Mouse (Mus musculus): ENCODE measurements around the gene Mpz. TPM values are rescaled to one million over a fixed set of nuclear protein-coding genes. Genes with fewer than 3 reads are reported as not detected.

The Mpz gene
- polyA plus RNA-seq, 1 experiment from 2014 or later, result 1.9 TPM

DNA sequence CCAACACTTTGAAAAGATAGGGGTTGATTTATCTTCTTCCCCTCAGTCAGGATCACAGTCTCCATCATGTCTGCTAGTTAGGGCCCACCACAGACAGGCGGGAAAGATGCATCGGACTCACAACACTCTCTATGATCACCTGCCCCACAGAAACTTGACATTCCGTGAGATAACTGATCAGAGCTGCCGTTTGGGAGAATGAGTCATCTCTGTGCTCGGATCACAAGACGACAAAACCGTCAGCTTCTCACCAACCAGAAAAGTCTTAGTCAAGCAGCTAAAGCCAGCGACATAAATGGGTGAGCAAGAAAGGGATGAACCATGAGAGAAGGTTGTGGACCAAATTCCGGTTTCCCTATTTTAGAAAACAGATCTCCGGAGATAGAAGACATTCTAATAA lies 41.8 kb downstream of the Mpz start:
- Histone ChIP-seq H3K36me3 (replicated peaks; ENCODE audit: control insufficient read depth, insufficient read depth, low read depth, low read length) (no peaks in the 10 kb centered on the region), H3K4me2 (ENCODE audit: low read depth, low read length) (no peak overlapping the region), H3K4me1 (ENCODE audit: control insufficient read depth, insufficient read depth, low read length) (peaks cover 10% of the 10 kb centered on the region), H3K27me3 (ENCODE audit: control insufficient read depth, insufficient read depth, low read length) (peaks cover 36% of the 10 kb centered on the region), H3K9me3 (replicated peaks; ENCODE audit: control insufficient read depth, low read length) (no peaks in the 10 kb centered on the region), H3K27ac (replicated peaks; ENCODE audit: low read depth, low read length) (no peak overlapping the region), H3K4me3 (ENCODE audit: low read depth, low read length) (no peak overlapping the region), H3K9ac (replicated peaks; ENCODE audit: low read length) (no peak overlapping the region)
- DNase-seq (ENCODE audit: low spot score) (no peak), ATAC-seq (replicated peaks; ENCODE audit: insufficient number of reproducible peaks, low FRiP score, low TSS enrichment, low read depth) (no peak)
- WGBS, result 50% methylated on average over 10 of the region's 10 CpGs

GRCm38 (mm10) chr1:171193093-171193840 lies 42.8 kb downstream of the Mpz start:
- no peak overlapping the region for H3K27ac ChIP-seq (replicated peaks; ENCODE audit: low read depth, low read length)
- ATAC-seq (replicated peaks; ENCODE audit: insufficient number of reproducible peaks, low FRiP score, low TSS enrichment, low read depth) (no peak), DNase-seq (ENCODE audit: low spot score) (no peak)
- H3K4me2 ChIP-seq (ENCODE audit: low read depth, low read length), result peak overlapping the region; percentile 27
- H3K9me3 ChIP-seq (replicated peaks; ENCODE audit: control insufficient read depth, low read length), result no peaks in the 10 kb centered on the region
- no peak overlapping the region for H3K9ac ChIP-seq (replicated peaks; ENCODE audit: low read length)
- no peak overlapping the region for H3K4me3 ChIP-seq (ENCODE audit: low read depth, low read length)
- H3K36me3 ChIP-seq (replicated peaks; ENCODE audit: control insufficient read depth, insufficient read depth, low read depth, low read length), result no peaks in the 10 kb centered on the region
- H3K27me3 ChIP-seq (ENCODE audit: control insufficient read depth, insufficient read depth, low read length), result peaks cover 36% of the 10 kb centered on the region
- WGBS, result 2% methylated on average over 18 of the region's 18 CpGs
- H3K4me1 ChIP-seq (ENCODE audit: control insufficient read depth, insufficient read depth, low read length), result peaks cover 10% of the 10 kb centered on the region

- H3K4me3 ChIP-seq (ENCODE audit: low read depth, low read length), result no peak overlapping the region
- no peak overlapping the region for H3K4me2 ChIP-seq (ENCODE audit: low read depth, low read length)
- H3K27ac ChIP-seq (replicated peaks; ENCODE audit: low read depth, low read length), result no peak overlapping the region
- no peak overlapping the region for H3K9ac ChIP-seq (replicated peaks; ENCODE audit: low read length)
- H3K9me3 ChIP-seq (replicated peaks; ENCODE audit: control insufficient read depth, low read length), result no peaks in the 10 kb centered on the region
- peaks cover 10% of the 10 kb centered on the region for H3K4me1 ChIP-seq (ENCODE audit: control insufficient read depth, insufficient read depth, low read length)
- WGBS, result 21% methylated on average over 11 of the region's 11 CpGs
- DNase-seq (ENCODE audit: low spot score), result no peak
- no peak for ATAC-seq (replicated peaks; ENCODE audit: insufficient number of reproducible peaks, low FRiP score, low TSS enrichment, low read depth)
- peaks cover 36% of the 10 kb centered on the region for H3K27me3 ChIP-seq (ENCODE audit: control insufficient read depth, insufficient read depth, low read length)
- no peaks in the 10 kb centered on the region for H3K36me3 ChIP-seq (replicated peaks; ENCODE audit: control insufficient read depth, insufficient read depth, low read depth, low read length)
Observed at GRCm38 (mm10) chr1:171193911-171194830, 43.7 kb downstream of the Mpz start.

DNA sequence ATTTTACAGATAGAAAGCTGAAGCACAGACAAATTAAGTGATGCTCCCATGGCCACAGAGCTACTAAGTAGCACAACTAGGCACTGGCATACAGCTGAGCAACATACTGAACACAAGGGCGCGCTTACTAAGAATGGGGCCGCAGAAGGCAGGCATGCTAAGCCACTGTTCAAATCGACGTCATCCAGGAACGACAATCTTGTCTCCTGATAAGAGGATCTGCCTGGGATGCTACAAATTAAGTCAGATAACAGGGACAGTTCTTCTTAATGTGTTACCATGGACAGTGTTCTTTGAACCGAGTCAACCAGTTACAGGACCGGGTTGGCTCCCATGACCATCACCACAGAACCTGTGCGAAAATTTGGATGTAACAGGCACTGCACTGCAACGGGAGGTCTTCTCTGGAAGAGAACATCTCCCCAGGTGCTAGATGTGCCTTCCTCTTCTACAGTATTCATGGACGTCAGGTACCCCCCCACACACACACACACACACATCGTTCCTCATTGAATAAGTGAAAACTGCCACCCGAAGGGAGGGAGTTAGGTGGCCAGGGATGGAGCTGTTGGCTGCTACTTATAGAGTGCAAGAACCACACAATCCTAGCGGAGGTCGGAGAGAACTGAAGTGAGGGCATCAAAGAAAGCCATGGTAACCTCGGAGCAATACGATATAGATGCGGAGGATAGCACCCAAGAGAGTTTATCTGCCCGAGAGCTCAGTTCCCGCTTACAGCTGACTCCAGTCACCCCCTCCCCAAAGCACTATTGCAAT lies 44.7 kb downstream of the Mpz start:
- H3K27me3 ChIP-seq (ENCODE audit: control insufficient read depth, insufficient read depth, low read length), result peaks cover 36% of the 10 kb centered on the region
- H3K4me1 ChIP-seq (ENCODE audit: control insufficient read depth, insufficient read depth, low read length), result peaks cover 7% of the 10 kb centered on the region
- H3K27ac ChIP-seq (replicated peaks; ENCODE audit: low read depth, low read length), result no peak overlapping the region
- WGBS, result 5% methylated on average over 20 of the region's 20 CpGs
- no peaks in the 10 kb centered on the region for H3K9me3 ChIP-seq (replicated peaks; ENCODE audit: control insufficient read depth, low read length)
- H3K9ac ChIP-seq (replicated peaks; ENCODE audit: low read length), result peak overlapping the region; percentile 32
- peak overlapping the region; percentile 97 for H3K4me2 ChIP-seq (ENCODE audit: low read depth, low read length)
- H3K36me3 ChIP-seq (replicated peaks; ENCODE audit: control insufficient read depth, insufficient read depth, low read depth, low read length), result no peaks in the 10 kb centered on the region
- H3K4me3 ChIP-seq (ENCODE audit: low read depth, low read length), result peak overlapping the region; percentile 54
- ATAC-seq (replicated peaks; ENCODE audit: insufficient number of reproducible peaks, low FRiP score, low TSS enrichment, low read depth) (no peak), DNase-seq (ENCODE audit: low spot score) (no peak)

- WGBS, result 0% methylated on average over 33 of the region's 33 CpGs
- peaks cover 7% of the 10 kb centered on the region for H3K4me1 ChIP-seq (ENCODE audit: control insufficient read depth, insufficient read depth, low read length)
- H3K9ac ChIP-seq (replicated peaks; ENCODE audit: low read length), result peak within 1 kb of the TSS; percentile 32
- H3K27me3 ChIP-seq (ENCODE audit: control insufficient read depth, insufficient read depth, low read length), result peaks cover 36% of the 10 kb centered on the region
- H3K36me3 ChIP-seq (replicated peaks; ENCODE audit: control insufficient read depth, insufficient read depth, low read depth, low read length), result no peaks in the 10 kb centered on the region
- peak within 1 kb of the TSS; percentile 97 for H3K4me2 ChIP-seq (ENCODE audit: low read depth, low read length)
- ATAC-seq (replicated peaks; ENCODE audit: insufficient number of reproducible peaks, low FRiP score, low TSS enrichment, low read depth), result peak; percentile 70; the same call in 1 of the 2 replicates
- no peak within 1 kb of the TSS for H3K27ac ChIP-seq (replicated peaks; ENCODE audit: low read depth, low read length)
- DNase-seq (ENCODE audit: low spot score), result peak; percentile 76
- H3K4me3 ChIP-seq (ENCODE audit: low read depth, low read length), result peak within 1 kb of the TSS; percentile 54
- no peaks in the 10 kb centered on the region for H3K9me3 ChIP-seq (replicated peaks; ENCODE audit: control insufficient read depth, low read length)
Observed at GRCm38 (mm10) chr1:171195887-171196397, 45.4 kb downstream of the Mpz start, which contains the start of gene Pcp4l1. TSS of gene Pcp4l1 (minus strand) at chr1:171196268.

GRCm38 (mm10) chr1:171199532-171199931 lies 49.0 kb downstream of the Mpz start:
- no peak overlapping the region for H3K4me3 ChIP-seq (ENCODE audit: low read depth, low read length)
- WGBS, result 59% methylated on average over 1 of the region's 1 CpGs
- H3K36me3 ChIP-seq (replicated peaks; ENCODE audit: control insufficient read depth, insufficient read depth, low read depth, low read length), result no peaks in the 10 kb centered on the region
- H3K9me3 ChIP-seq (replicated peaks; ENCODE audit: control insufficient read depth, low read length), result no peaks in the 10 kb centered on the region
- no peak overlapping the region for H3K9ac ChIP-seq (replicated peaks; ENCODE audit: low read length)
- peaks cover 5% of the 10 kb centered on the region; the same call in 1 of the 2 replicates for H3K4me1 ChIP-seq (ENCODE audit: control insufficient read depth, insufficient read depth, low read length)
- H3K27ac ChIP-seq (replicated peaks; ENCODE audit: low read depth, low read length), result no peak overlapping the region
- peaks cover 20% of the 10 kb centered on the region for H3K27me3 ChIP-seq (ENCODE audit: control insufficient read depth, insufficient read depth, low read length)
- H3K4me2 ChIP-seq (ENCODE audit: low read depth, low read length), result no peak overlapping the region
- ATAC-seq (replicated peaks; ENCODE audit: insufficient number of reproducible peaks, low FRiP score, low TSS enrichment, low read depth) (no peak), DNase-seq (ENCODE audit: low spot score) (no peak)

GRCm38 (mm10) chr1:171200769-171201168 lies 50.3 kb downstream of the Mpz start:
- ATAC-seq (replicated peaks; ENCODE audit: insufficient number of reproducible peaks, low FRiP score, low TSS enrichment, low read depth) (no peak), DNase-seq (ENCODE audit: low spot score) (no peak)
- Histone ChIP-seq H3K36me3 (replicated peaks; ENCODE audit: control insufficient read depth, insufficient read depth, low read depth, low read length) (no peaks in the 10 kb centered on the region), H3K27ac (replicated peaks; ENCODE audit: low read depth, low read length) (no peak overlapping the region), H3K4me1 (ENCODE audit: control insufficient read depth, insufficient read depth, low read length) (peaks cover 3% of the 10 kb centered on the region; the same call in 1 of the 2 replicates), H3K27me3 (ENCODE audit: control insufficient read depth, insufficient read depth, low read length) (peaks cover 8% of the 10 kb centered on the region), H3K9ac (replicated peaks; ENCODE audit: low read length) (no peak overlapping the region), H3K4me2 (ENCODE audit: low read depth, low read length) (no peak overlapping the region), H3K9me3 (replicated peaks; ENCODE audit: control insufficient read depth, low read length) (no peaks in the 10 kb centered on the region), H3K4me3 (ENCODE audit: low read depth, low read length) (no peak overlapping the region)
- WGBS, result 90% methylated on average over 1 of the region's 1 CpGs
